Mouse (Mus musculus): ENCODE data around the gene Myo1d. TPM values are rescaled to one million over a fixed set of nuclear protein-coding genes. Genes with fewer than 3 reads are reported as not detected.

Gene Myo1d
- polyA plus RNA-seq, 1 experiment from 2014 or later: 2.1 TPM

- DNase-seq (ENCODE audit: low spot score, missing footprints): no peak
- 93% methylated on average over 6 of the region's 6 CpGs for WGBS
- Histone ChIP-seq H3K9me3 (ENCODE audit: control insufficient read depth, low read length) (no peaks in the 10 kb centered on the region), H3K9ac (ENCODE audit: low read length) (no peak overlapping the region), H3K4me3 (ENCODE audit: low read depth, low read length) (no peak overlapping the region), H3K27me3 (ENCODE audit: control insufficient read depth, insufficient read depth, low read length) (no peaks in the 10 kb centered on the region), H3K4me1 (ENCODE audit: control insufficient read depth, insufficient read depth, low read length) (peaks cover 10% of the 10 kb centered on the region; the same call in 1 of the 2 replicates), H3K4me2 (no peak overlapping the region), H3K36me3 (ENCODE audit: control insufficient read depth, insufficient read depth, low read length) (no peaks in the 10 kb centered on the region), H3K27ac (ENCODE audit: low read depth, low read length) (no peak overlapping the region)
- ATAC-seq (ENCODE audit: low FRiP score): no peak
These were observed 283.9 kb downstream of the Myo1d start for GRCm38 (mm10) chr11:80495972-80496371.

- peaks cover 10% of the 10 kb centered on the region for H3K4me1 ChIP-seq (ENCODE audit: control insufficient read depth, insufficient read depth, low read length)
- H3K36me3 ChIP-seq (ENCODE audit: control insufficient read depth, insufficient read depth, low read length): no peaks in the 10 kb centered on the region
- no peak overlapping the region for H3K4me2 ChIP-seq
- H3K4me3 ChIP-seq (ENCODE audit: low read depth, low read length): no peak overlapping the region
- H3K9me3 ChIP-seq (ENCODE audit: control insufficient read depth, low read length): no peaks in the 10 kb centered on the region
- 65% methylated on average over 9 of the region's 9 CpGs for WGBS
- no peak for ATAC-seq (ENCODE audit: low FRiP score)
- no peak for DNase-seq (ENCODE audit: low spot score, missing footprints)
- no peak overlapping the region for H3K27ac ChIP-seq (ENCODE audit: low read depth, low read length)
- H3K9ac ChIP-seq (ENCODE audit: low read length): no peak overlapping the region
- H3K27me3 ChIP-seq (ENCODE audit: control insufficient read depth, insufficient read depth, low read length): no peaks in the 10 kb centered on the region
These were observed 285.0 kb downstream of the Myo1d start for GRCm38 (mm10) chr11:80494852-80495251.

- no peaks in the 10 kb centered on the region for H3K9me3 ChIP-seq (ENCODE audit: control insufficient read depth, low read length)
- H3K9ac ChIP-seq (ENCODE audit: low read length): no peak overlapping the region
- WGBS: 90% methylated on average over 5 of the region's 5 CpGs
- no peak for DNase-seq (ENCODE audit: low spot score, missing footprints)
- no peak overlapping the region for H3K4me3 ChIP-seq (ENCODE audit: low read depth, low read length)
- no peaks in the 10 kb centered on the region for H3K27me3 ChIP-seq (ENCODE audit: control insufficient read depth, insufficient read depth, low read length)
- peaks cover 10% of the 10 kb centered on the region for H3K4me1 ChIP-seq (ENCODE audit: control insufficient read depth, insufficient read depth, low read length)
- H3K27ac ChIP-seq (ENCODE audit: low read depth, low read length): no peak overlapping the region
- no peak for ATAC-seq (ENCODE audit: low FRiP score)
- no peak overlapping the region for H3K4me2 ChIP-seq
- H3K36me3 ChIP-seq (ENCODE audit: control insufficient read depth, insufficient read depth, low read length): no peaks in the 10 kb centered on the region
These were observed 286.6 kb downstream of the Myo1d start for GRCm38 (mm10) chr11:80493186-80493585.

- DNase-seq (ENCODE audit: low spot score, missing footprints) (no peak), ATAC-seq (ENCODE audit: low FRiP score) (no peak)
- Histone ChIP-seq H3K36me3 (ENCODE audit: control insufficient read depth, insufficient read depth, low read length) (no peaks in the 10 kb centered on the region), H3K9me3 (ENCODE audit: control insufficient read depth, low read length) (no peaks in the 10 kb centered on the region), H3K27ac (ENCODE audit: low read depth, low read length) (no peak overlapping the region), H3K9ac (ENCODE audit: low read length) (no peak overlapping the region), H3K27me3 (ENCODE audit: control insufficient read depth, insufficient read depth, low read length) (no peaks in the 10 kb centered on the region), H3K4me1 (ENCODE audit: control insufficient read depth, insufficient read depth, low read length) (peaks cover 10% of the 10 kb centered on the region), H3K4me3 (ENCODE audit: low read depth, low read length) (no peak overlapping the region), H3K4me2 (no peak overlapping the region)
- WGBS: 73% methylated on average over 10 of the region's 10 CpGs
These were observed 289.0 kb downstream of the Myo1d start for GRCm38 (mm10) chr11:80490831-80491230.

GRCm38 (mm10) chr11:80489882-80490196 is 290.0 kb downstream of the Myo1d start:
- H3K4me1 ChIP-seq (ENCODE audit: control insufficient read depth, insufficient read depth, low read length): peaks cover 10% of the 10 kb centered on the region
- no peak overlapping the region for H3K4me2 ChIP-seq
- H3K9ac ChIP-seq (ENCODE audit: low read length): no peak overlapping the region
- DNase-seq (ENCODE audit: low spot score, missing footprints) (no peak), ATAC-seq (ENCODE audit: low FRiP score) (no peak)
- H3K4me3 ChIP-seq (ENCODE audit: low read depth, low read length): no peak overlapping the region
- H3K27ac ChIP-seq (ENCODE audit: low read depth, low read length): no peak overlapping the region
- H3K9me3 ChIP-seq (ENCODE audit: control insufficient read depth, low read length): no peaks in the 10 kb centered on the region
- no peaks in the 10 kb centered on the region for H3K36me3 ChIP-seq (ENCODE audit: control insufficient read depth, insufficient read depth, low read length)
- 64% methylated on average over 5 of the region's 5 CpGs for WGBS
- no peaks in the 10 kb centered on the region for H3K27me3 ChIP-seq (ENCODE audit: control insufficient read depth, insufficient read depth, low read length)

GRCm38 (mm10) chr11:80489172-80489881 is 290.5 kb downstream of the Myo1d start:
- peaks cover 11% of the 10 kb centered on the region for H3K4me1 ChIP-seq (ENCODE audit: control insufficient read depth, insufficient read depth, low read length)
- no peaks in the 10 kb centered on the region for H3K9me3 ChIP-seq (ENCODE audit: control insufficient read depth, low read length)
- 63% methylated on average over 12 of the region's 12 CpGs for WGBS
- H3K27me3 ChIP-seq (ENCODE audit: control insufficient read depth, insufficient read depth, low read length): no peaks in the 10 kb centered on the region
- no peak for DNase-seq (ENCODE audit: low spot score, missing footprints)
- no peak overlapping the region for H3K27ac ChIP-seq (ENCODE audit: low read depth, low read length)
- ATAC-seq (ENCODE audit: low FRiP score): no peak
- no peak overlapping the region for H3K4me2 ChIP-seq
- H3K4me3 ChIP-seq (ENCODE audit: low read depth, low read length): no peak overlapping the region
- no peak overlapping the region for H3K9ac ChIP-seq (ENCODE audit: low read length)
- no peaks in the 10 kb centered on the region for H3K36me3 ChIP-seq (ENCODE audit: control insufficient read depth, insufficient read depth, low read length)

GRCm38 (mm10) chr11:80487904-80488587 is 291.8 kb downstream of the Myo1d start:
- H3K27ac ChIP-seq (ENCODE audit: low read depth, low read length): no peak overlapping the region
- 75% methylated on average over 15 of the region's 15 CpGs for WGBS
- no peak overlapping the region for H3K4me2 ChIP-seq
- H3K27me3 ChIP-seq (ENCODE audit: control insufficient read depth, insufficient read depth, low read length): 0 out of 2 replicates have a peak, but pooled peaks cover 2% of the 10 kb centered on the region
- no peak overlapping the region for H3K4me3 ChIP-seq (ENCODE audit: low read depth, low read length)
- H3K4me1 ChIP-seq (ENCODE audit: control insufficient read depth, insufficient read depth, low read length): peaks cover 17% of the 10 kb centered on the region
- no peak overlapping the region for H3K9ac ChIP-seq (ENCODE audit: low read length)
- ATAC-seq (ENCODE audit: low FRiP score) (no peak), DNase-seq (ENCODE audit: low spot score, missing footprints) (no peak)
- no peaks in the 10 kb centered on the region for H3K9me3 ChIP-seq (ENCODE audit: control insufficient read depth, low read length)
- H3K36me3 ChIP-seq (ENCODE audit: control insufficient read depth, insufficient read depth, low read length): no peaks in the 10 kb centered on the region

GRCm38 (mm10) chr11:80485622-80486206 is 294.1 kb downstream of the Myo1d start:
- DNase-seq (ENCODE audit: low spot score, missing footprints) (no peak), ATAC-seq (ENCODE audit: low FRiP score) (no peak)
- Histone ChIP-seq H3K4me1 (ENCODE audit: control insufficient read depth, insufficient read depth, low read length) (peaks cover 20% of the 10 kb centered on the region), H3K27me3 (ENCODE audit: control insufficient read depth, insufficient read depth, low read length) (peaks cover 4% of the 10 kb centered on the region; the same call in 1 of the 2 replicates), H3K36me3 (ENCODE audit: control insufficient read depth, insufficient read depth, low read length) (no peaks in the 10 kb centered on the region), H3K4me2 (no peak overlapping the region), H3K9ac (ENCODE audit: low read length) (no peak overlapping the region), H3K4me3 (ENCODE audit: low read depth, low read length) (no peak overlapping the region), H3K27ac (ENCODE audit: low read depth, low read length) (no peak overlapping the region), H3K9me3 (ENCODE audit: control insufficient read depth, low read length) (no peaks in the 10 kb centered on the region)
- 91% methylated on average over 10 of the region's 10 CpGs for WGBS

GRCm38 (mm10) chr11:80485120-80485551 is 294.7 kb downstream of the Myo1d start:
- 82% methylated on average over 8 of the region's 9 CpGs for WGBS
- Histone ChIP-seq H3K4me1 (ENCODE audit: control insufficient read depth, insufficient read depth, low read length) (peaks cover 20% of the 10 kb centered on the region), H3K4me3 (ENCODE audit: low read depth, low read length) (no peak overlapping the region), H3K36me3 (ENCODE audit: control insufficient read depth, insufficient read depth, low read length) (no peaks in the 10 kb centered on the region), H3K4me2 (no peak overlapping the region), H3K9me3 (ENCODE audit: control insufficient read depth, low read length) (no peaks in the 10 kb centered on the region), H3K9ac (ENCODE audit: low read length) (no peak overlapping the region), H3K27me3 (ENCODE audit: control insufficient read depth, insufficient read depth, low read length) (peaks cover 4% of the 10 kb centered on the region; the same call in 1 of the 2 replicates), H3K27ac (ENCODE audit: low read depth, low read length) (no peak overlapping the region)
- DNase-seq (ENCODE audit: low spot score, missing footprints): no peak
- ATAC-seq (ENCODE audit: low FRiP score): no peak
